Mouse (Mus musculus): ENCODE measurements at regions not wholly inside any gene's neighbourhood (a gene's known extent, or its start where the extent isn't known, plus 50 kb on each side); places are given as distances from the start of the nearest gene placed in this dataset.
A peak's percentile ranks its signal among the peaks of the same experiment; 100 is the strongest.

DNA sequence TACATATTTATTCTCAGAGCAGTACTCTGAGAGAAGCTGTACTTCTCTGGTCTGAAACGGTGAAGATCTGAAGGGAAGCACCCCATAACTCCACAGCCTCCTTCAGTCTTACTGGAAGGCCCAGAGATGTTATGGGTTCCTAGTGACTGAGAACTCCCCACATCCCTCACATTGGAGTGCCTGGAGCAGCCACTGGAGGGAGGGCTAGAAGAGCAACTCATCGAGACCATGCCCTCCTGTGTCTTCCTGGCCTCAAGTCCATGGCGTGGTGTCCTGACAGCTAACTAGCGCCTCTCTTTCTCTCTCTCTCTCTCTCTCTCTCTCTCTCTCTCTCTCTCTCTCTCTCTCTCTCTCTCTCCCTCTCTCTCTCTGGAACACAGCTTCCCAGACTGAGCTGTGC, 340.4 kb downstream of the Mctp2 start:
- no peaks in the 10 kb centered on the region for H3K79me2 ChIP-seq (ENCODE audit: control insufficient read depth, insufficient read depth, low read length)
- no peaks in the 10 kb centered on the region for H3K36me3 ChIP-seq (ENCODE audit: control insufficient read depth, insufficient read depth, low read length)
- H3K4me3 ChIP-seq (ENCODE audit: insufficient read depth, low read depth, low read length) = no peak overlapping the region
- WGBS = 69% methylated on average over 4 of the region's 4 CpGs
- DNase-seq (ENCODE audit: extremely low read depth, low read depth, low spot score) = no peak
- no peak overlapping the region for H3K9ac ChIP-seq (ENCODE audit: low read depth, low read length)
- H3K27ac ChIP-seq (replicated peaks; ENCODE audit: insufficient read depth, low read depth, low read length) = no peak overlapping the region
- peaks cover 2% of the 10 kb centered on the region; the same call in 1 of the 2 replicates for H3K4me1 ChIP-seq (ENCODE audit: control insufficient read depth, insufficient read depth, low read length)
- no peaks in the 10 kb centered on the region for H3K27me3 ChIP-seq (ENCODE audit: control insufficient read depth, insufficient read depth, low read length)
- TF ChIP-seq CTCF (IDR thresholded peaks at IDR 0.05; ENCODE audit: low read depth, low read length) (0 out of 2 replicates have a peak, but pooled peaks have one; percentile 25), POLR2A (IDR thresholded peaks at IDR 0.05; ENCODE audit: extremely low read depth, insufficient read depth, low read length) (no peak)

DNA sequence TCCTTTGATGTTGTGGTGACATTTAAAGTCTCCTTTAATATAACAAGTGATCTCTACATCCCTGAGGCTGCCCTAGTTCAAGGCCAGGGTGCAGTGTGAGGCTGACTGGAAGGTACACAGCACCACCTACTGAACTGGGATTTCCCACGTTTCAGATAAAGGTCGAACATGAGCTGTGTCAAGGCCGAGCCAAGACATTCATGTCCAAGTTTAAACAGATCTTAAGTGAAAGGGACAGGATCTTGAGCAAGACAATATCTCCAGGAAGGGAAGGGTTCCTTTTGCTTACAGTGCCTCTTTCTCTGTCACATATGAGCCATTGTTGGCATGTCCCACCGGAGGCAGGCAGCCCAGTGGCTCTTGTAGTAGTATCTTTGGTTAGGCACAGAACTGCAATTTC, 343.0 kb downstream of the Mctp2 start:
- 66% methylated on average over 4 of the region's 4 CpGs for WGBS
- DNase-seq (ENCODE audit: extremely low read depth, low read depth, low spot score) = peak; percentile 24

DNA sequence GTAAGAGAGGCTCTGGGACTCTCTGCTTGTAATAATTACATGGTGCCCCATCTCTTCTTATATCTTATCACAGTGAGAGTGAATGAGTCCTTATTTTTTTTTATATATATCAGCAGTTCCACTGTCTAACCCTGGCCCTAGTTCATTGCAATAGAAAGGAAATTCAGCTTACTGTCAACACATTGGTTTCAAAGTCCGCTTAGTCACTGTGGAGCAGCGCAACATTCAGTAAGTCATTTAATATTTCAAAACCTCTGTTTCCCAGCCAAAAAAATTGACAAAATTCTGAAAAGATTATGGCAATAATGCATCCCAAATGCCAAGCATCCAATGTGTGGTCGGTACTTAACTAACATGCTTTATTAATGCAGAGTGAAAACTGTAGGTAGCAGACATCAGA, 343.6 kb downstream of the Mctp2 start:
- peak; percentile 67 for DNase-seq (ENCODE audit: extremely low read depth, low read depth, low spot score)
- no peak overlapping the region for H3K4me3 ChIP-seq (ENCODE audit: insufficient read depth, low read depth, low read length)
- H3K27ac ChIP-seq (replicated peaks; ENCODE audit: insufficient read depth, low read depth, low read length) = no peak overlapping the region
- no peaks in the 10 kb centered on the region for H3K79me2 ChIP-seq (ENCODE audit: control insufficient read depth, insufficient read depth, low read length)
- peaks cover 2% of the 10 kb centered on the region; the same call in 1 of the 2 replicates for H3K4me1 ChIP-seq (ENCODE audit: control insufficient read depth, insufficient read depth, low read length)
- H3K9ac ChIP-seq (ENCODE audit: low read depth, low read length) = no peak overlapping the region
- WGBS = 52% methylated on average over 3 of the region's 3 CpGs
- no peak for TF ChIP-seq POLR2A (IDR thresholded peaks at IDR 0.05; ENCODE audit: extremely low read depth, insufficient read depth, low read length)
- TF ChIP-seq CTCF (IDR thresholded peaks at IDR 0.05; ENCODE audit: low read depth, low read length) = no peak
- no peaks in the 10 kb centered on the region for H3K36me3 ChIP-seq (ENCODE audit: control insufficient read depth, insufficient read depth, low read length)
- H3K27me3 ChIP-seq (ENCODE audit: control insufficient read depth, insufficient read depth, low read length) = no peaks in the 10 kb centered on the region

More for the DNA sequence above, 343.0 kb downstream of the Mctp2 start:
- no peak overlapping the region for H3K9ac ChIP-seq (ENCODE audit: low read depth, low read length)
- H3K79me2 ChIP-seq (ENCODE audit: control insufficient read depth, insufficient read depth, low read length) = no peaks in the 10 kb centered on the region
- H3K27ac ChIP-seq (replicated peaks; ENCODE audit: insufficient read depth, low read depth, low read length) = no peak overlapping the region
- peaks cover 2% of the 10 kb centered on the region; the same call in 1 of the 2 replicates for H3K4me1 ChIP-seq (ENCODE audit: control insufficient read depth, insufficient read depth, low read length)
- no peak overlapping the region for H3K4me3 ChIP-seq (ENCODE audit: insufficient read depth, low read depth, low read length)
- H3K36me3 ChIP-seq (ENCODE audit: control insufficient read depth, insufficient read depth, low read length) = no peaks in the 10 kb centered on the region
- H3K27me3 ChIP-seq (ENCODE audit: control insufficient read depth, insufficient read depth, low read length) = no peaks in the 10 kb centered on the region
- TF ChIP-seq POLR2A (IDR thresholded peaks at IDR 0.05; ENCODE audit: extremely low read depth, insufficient read depth, low read length) = no peak
- TF ChIP-seq CTCF (IDR thresholded peaks at IDR 0.05; ENCODE audit: low read depth, low read length) = peak; percentile 24; the same call in 1 of the 2 replicates

DNA sequence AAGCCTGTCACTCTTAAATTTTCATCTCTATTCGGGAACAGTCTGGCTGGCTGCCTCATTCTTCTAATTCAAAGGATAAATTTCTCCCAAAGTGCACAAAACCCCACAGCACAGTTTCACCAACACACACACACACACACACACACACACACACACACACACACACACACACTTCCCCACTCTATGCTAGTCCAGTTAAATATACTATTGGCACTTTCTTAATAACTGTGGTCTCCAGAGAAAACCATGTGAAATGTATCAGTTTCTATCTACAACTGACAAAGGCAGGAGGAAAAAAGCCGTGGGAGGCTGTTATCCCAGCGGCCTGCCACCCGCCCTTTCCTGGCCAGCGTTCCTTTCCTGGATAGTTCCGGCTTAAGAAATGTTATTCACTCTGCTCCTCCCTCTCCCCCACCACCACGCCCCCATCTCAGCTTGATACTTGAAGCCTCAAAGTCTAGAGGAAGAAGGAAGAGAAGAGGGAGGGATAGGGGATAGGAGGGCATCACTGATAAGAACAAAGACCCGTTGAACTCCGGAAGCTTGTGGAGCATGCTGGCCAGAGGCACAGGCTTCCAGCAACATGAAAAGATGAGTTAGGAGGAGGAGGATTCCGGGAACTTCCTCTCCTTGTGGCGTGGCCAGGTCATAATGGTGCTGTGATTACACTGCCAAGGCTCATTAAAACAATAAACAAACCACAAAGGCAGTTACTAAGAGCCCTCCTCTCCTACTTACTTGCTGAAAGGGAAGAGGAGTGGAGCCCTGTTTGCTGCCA, 345.8 kb downstream of the Mctp2 start:
- no peak overlapping the region for H3K9ac ChIP-seq (ENCODE audit: low read depth, low read length)
- TF ChIP-seq POLR2A (IDR thresholded peaks at IDR 0.05; ENCODE audit: extremely low read depth, insufficient read depth, low read length) = no peak
- TF ChIP-seq CTCF (IDR thresholded peaks at IDR 0.05; ENCODE audit: low read depth, low read length) = no peak
- no peak overlapping the region for H3K4me3 ChIP-seq (ENCODE audit: insufficient read depth, low read depth, low read length)
- H3K79me2 ChIP-seq (ENCODE audit: control insufficient read depth, insufficient read depth, low read length) = no peaks in the 10 kb centered on the region
- peak overlapping the region; percentile 32 for H3K27ac ChIP-seq (replicated peaks; ENCODE audit: insufficient read depth, low read depth, low read length)
- no peaks in the 10 kb centered on the region for H3K27me3 ChIP-seq (ENCODE audit: control insufficient read depth, insufficient read depth, low read length)
- peak; percentile 38 for DNase-seq (ENCODE audit: extremely low read depth, low read depth, low spot score)
- peaks cover 2% of the 10 kb centered on the region; the same call in 1 of the 2 replicates for H3K4me1 ChIP-seq (ENCODE audit: control insufficient read depth, insufficient read depth, low read length)
- WGBS = 13% methylated on average over 11 of the region's 11 CpGs
- no peaks in the 10 kb centered on the region for H3K36me3 ChIP-seq (ENCODE audit: control insufficient read depth, insufficient read depth, low read length)

DNA sequence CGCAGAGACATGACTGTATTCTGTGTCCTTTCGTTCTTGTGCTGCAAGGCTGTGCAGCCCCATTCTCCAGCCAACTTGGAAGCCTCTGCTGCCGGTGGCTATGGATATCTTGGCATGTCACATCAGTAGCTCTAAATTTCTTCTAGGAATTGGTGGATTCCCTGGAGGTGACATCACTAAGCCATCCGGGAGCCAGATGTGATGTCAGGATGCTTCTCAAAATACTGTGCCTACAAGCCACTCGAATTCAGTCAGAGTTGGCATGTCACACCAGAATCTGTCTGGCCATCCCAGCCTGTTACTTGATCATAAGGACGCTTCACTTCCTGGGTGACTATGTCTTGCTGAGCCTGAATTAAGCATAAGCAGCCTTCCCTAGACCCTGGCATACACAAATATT, 359.9 kb downstream of the Mctp2 start:
- Histone ChIP-seq H3K4me3 (ENCODE audit: insufficient read depth, low read depth, low read length) (no peak overlapping the region), H3K9ac (ENCODE audit: low read depth, low read length) (no peak overlapping the region), H3K27ac (replicated peaks; ENCODE audit: insufficient read depth, low read depth, low read length) (no peak overlapping the region), H3K36me3 (ENCODE audit: control insufficient read depth, insufficient read depth, low read length) (no peaks in the 10 kb centered on the region), H3K79me2 (ENCODE audit: control insufficient read depth, insufficient read depth, low read length) (no peaks in the 10 kb centered on the region), H3K4me1 (ENCODE audit: control insufficient read depth, insufficient read depth, low read length) (no peaks in the 10 kb centered on the region), H3K27me3 (ENCODE audit: control insufficient read depth, insufficient read depth, low read length) (no peaks in the 10 kb centered on the region)
- TF ChIP-seq CTCF (IDR thresholded peaks at IDR 0.05; ENCODE audit: low read depth, low read length) = no peak
- TF ChIP-seq POLR2A (IDR thresholded peaks at IDR 0.05; ENCODE audit: extremely low read depth, insufficient read depth, low read length) = no peak
- DNase-seq (ENCODE audit: extremely low read depth, low read depth, low spot score) = no peak
- WGBS = 81% methylated on average over 6 of the region's 6 CpGs

All from liver, adult 2 months (tissue).